Mouse (Mus musculus) E14TG2a.4 (cell line): ENCODE measurements around the gene Unc13b.

Experiments used
- H3K27me3 ChIP-seq: 2 replicates; pipeline ENCODE4 v1.6.1; 2014; ENCODE audit warnings: low read length, control low read depth; ENCODE audit not compliant: insufficient read depth
- H3K36me3 ChIP-seq: 2 replicates; pipeline ENCODE4 v1.6.1; 2014; ENCODE audit warnings: low read length, control low read depth; ENCODE audit not compliant: insufficient read depth
- H3K4me1 ChIP-seq: replicated peaks from 2 replicates; pipeline ENCODE4 v1.6.1; 2014; ENCODE audit warnings: low read depth, low read length, control low read depth
- H3K4me3 ChIP-seq: replicated peaks from 2 replicates; pipeline ENCODE4 v1.5.1; 2014; ENCODE audit warnings: mild to moderate bottlenecking, low read length
- H3K9me3 ChIP-seq: 2 replicates; pipeline ENCODE4 v1.6.1; 2014; ENCODE audit warnings: low read length, control low read depth
- CTCF ChIP-seq: conservative IDR thresholded peaks from 2 replicates; pipeline ENCODE4 v1.5.1; 2014; ENCODE audit warnings: low read length
- NANOG ChIP-seq: IDR thresholded peaks from 2 replicates; pipeline ENCODE4 v1.6.1; 2014; ENCODE audit warnings: borderline replicate concordance, low read length, mixed read lengths
- POU5F1 ChIP-seq: IDR thresholded peaks from 2 replicates; pipeline ENCODE4 v1.6.1; 2014; ENCODE audit warnings: low read length, borderline replicate concordance

Unc13b gene

GRCm38 (mm10) chr4:43170028-43170427 is 111.3 kb downstream of the Unc13b start:
- Histone ChIP-seq H3K9me3 (no peaks in the 10 kb centered on the region), H3K36me3 (no peaks in the 10 kb centered on the region), H3K27me3 (no peaks in the 10 kb centered on the region), H3K4me3 (no peak overlapping the region), H3K4me1 (peaks cover 10% of the 10 kb centered on the region)
- TF ChIP-seq CTCF (no peak), NANOG (no peak), POU5F1 (no peak)

DNA sequence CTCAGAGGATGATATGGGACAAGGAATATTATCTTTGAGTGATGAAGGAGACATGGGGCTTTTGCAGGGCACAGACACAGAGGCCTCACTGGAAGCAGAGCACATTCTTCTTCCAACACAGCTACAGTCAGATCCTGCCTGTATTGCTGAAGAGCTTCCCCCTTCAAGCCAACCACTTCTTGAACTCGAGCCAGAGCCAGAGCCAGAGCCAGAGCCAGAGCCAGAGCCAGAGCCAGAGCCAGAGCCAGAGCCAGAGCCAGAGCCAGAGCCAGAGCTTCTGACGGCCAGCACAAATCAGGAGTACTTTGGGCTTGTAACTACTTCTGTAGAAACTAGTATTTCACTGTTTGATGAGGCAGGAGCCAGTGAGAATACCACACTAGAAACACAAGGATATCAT is 118.4 kb downstream of the Unc13b start:
- Histone ChIP-seq H3K36me3 (no peaks in the 10 kb centered on the region), H3K9me3 (no peaks in the 10 kb centered on the region), H3K4me1 (no peaks in the 10 kb centered on the region), H3K27me3 (no peaks in the 10 kb centered on the region), H3K4me3 (no peak overlapping the region)
- no peak for TF ChIP-seq POU5F1
- no peak for TF ChIP-seq CTCF
- no peak for TF ChIP-seq NANOG

- Histone ChIP-seq H3K4me1 (no peaks in the 10 kb centered on the region), H3K27me3 (no peaks in the 10 kb centered on the region), H3K4me3 (no peak overlapping the region), H3K36me3 (no peaks in the 10 kb centered on the region), H3K9me3 (no peaks in the 10 kb centered on the region)
- TF ChIP-seq NANOG = no peak
- TF ChIP-seq CTCF = no peak
- no peak for TF ChIP-seq POU5F1
Measured at GRCm38 (mm10) chr4:43182474-43183168, 123.9 kb downstream of the Unc13b start.

GRCm38 (mm10) chr4:43187439-43187838 is 128.7 kb downstream of the Unc13b start:
- H3K27me3 ChIP-seq = no peaks in the 10 kb centered on the region
- no peak overlapping the region for H3K4me3 ChIP-seq
- H3K9me3 ChIP-seq = no peaks in the 10 kb centered on the region
- no peaks in the 10 kb centered on the region for H3K36me3 ChIP-seq
- TF ChIP-seq NANOG (no peak), POU5F1 (no peak), CTCF (no peak)
- no peaks in the 10 kb centered on the region for H3K4me1 ChIP-seq

GRCm38 (mm10) chr4:43189381-43189780 is 130.6 kb downstream of the Unc13b start:
- TF ChIP-seq POU5F1 = no peak
- no peak for TF ChIP-seq NANOG
- no peak for TF ChIP-seq CTCF
- H3K27me3 ChIP-seq = no peaks in the 10 kb centered on the region
- H3K4me1 ChIP-seq = no peaks in the 10 kb centered on the region
- no peak overlapping the region for H3K4me3 ChIP-seq
- H3K36me3 ChIP-seq = no peaks in the 10 kb centered on the region
- H3K9me3 ChIP-seq = no peaks in the 10 kb centered on the region

- TF ChIP-seq CTCF (no peak), POU5F1 (no peak), NANOG (no peak)
- Histone ChIP-seq H3K4me3 (no peak overlapping the region), H3K27me3 (no peaks in the 10 kb centered on the region), H3K36me3 (no peaks in the 10 kb centered on the region), H3K4me1 (peaks cover 11% of the 10 kb centered on the region), H3K9me3 (no peaks in the 10 kb centered on the region)
Measured at GRCm38 (mm10) chr4:43204946-43205345, 146.2 kb downstream of the Unc13b start.

- TF ChIP-seq CTCF (no peak), POU5F1 (no peak), NANOG (no peak)
- Histone ChIP-seq H3K9me3 (no peaks in the 10 kb centered on the region), H3K27me3 (no peaks in the 10 kb centered on the region), H3K4me1 (peaks cover 11% of the 10 kb centered on the region), H3K4me3 (no peak overlapping the region), H3K36me3 (no peaks in the 10 kb centered on the region)
Measured at GRCm38 (mm10) chr4:43205571-43205970, 146.8 kb downstream of the Unc13b start.

GRCm38 (mm10) chr4:43206989-43207388 is 148.2 kb downstream of the Unc13b start:
- TF ChIP-seq POU5F1 (no peak), CTCF (no peak), NANOG (no peak)
- Histone ChIP-seq H3K36me3 (no peaks in the 10 kb centered on the region), H3K4me1 (peaks cover 11% of the 10 kb centered on the region), H3K4me3 (no peak overlapping the region), H3K9me3 (no peaks in the 10 kb centered on the region), H3K27me3 (no peaks in the 10 kb centered on the region)

- TF ChIP-seq NANOG (no peak), CTCF (no peak), POU5F1 (no peak)
- Histone ChIP-seq H3K9me3 (no peaks in the 10 kb centered on the region), H3K4me3 (no peak overlapping the region; the same call in 1 of the 2 replicates), H3K36me3 (no peaks in the 10 kb centered on the region), H3K4me1 (peaks cover 11% of the 10 kb centered on the region), H3K27me3 (no peaks in the 10 kb centered on the region)
Measured at GRCm38 (mm10) chr4:43209081-43209579, 150.4 kb downstream of the Unc13b start.
